Mouse (Mus musculus): ENCODE measurements around the gene Pacrg. TPM values are rescaled to one million over a fixed set of nuclear protein-coding genes. Genes with fewer than 3 reads are reported as not detected.

Gene Pacrg
- total and polyA plus RNA-seq, 3 experiments, result not detected

DNA sequence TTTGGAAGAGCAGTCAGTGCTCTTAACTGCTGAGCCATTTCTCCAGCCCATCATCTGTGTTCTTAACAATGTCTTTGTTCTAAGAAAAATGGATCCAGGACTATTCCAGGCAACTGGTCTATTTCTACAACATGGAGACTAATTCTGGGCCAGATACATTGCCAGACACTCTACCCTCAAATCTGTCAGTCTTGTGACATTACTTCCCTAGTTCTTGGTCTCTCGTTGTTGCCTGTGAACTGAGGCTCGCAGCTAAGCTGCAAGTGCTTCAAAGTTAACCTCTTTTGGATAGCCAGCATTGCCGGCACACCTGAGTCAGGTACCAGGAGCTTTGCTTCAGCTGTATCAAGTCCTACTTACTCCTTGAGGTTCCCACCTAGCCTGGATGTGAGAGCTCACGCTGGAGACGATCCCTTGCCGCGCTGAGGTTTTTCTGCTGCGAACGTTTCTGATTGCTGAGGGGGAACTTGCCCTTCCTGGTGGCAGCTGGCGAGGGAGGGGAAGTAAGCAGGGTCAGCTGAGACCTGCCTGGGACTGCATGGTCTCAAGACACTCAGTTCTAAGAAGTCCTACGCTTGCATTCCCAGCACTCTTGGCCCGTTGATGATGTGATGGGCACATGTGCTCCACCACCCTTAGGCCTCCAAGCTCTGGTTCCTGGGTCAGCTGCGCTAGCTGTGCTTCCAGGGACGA lies 447.6 kb downstream of the Pacrg start:
- TF ChIP-seq RCOR1 (IDR thresholded peaks at IDR 0.05; ENCODE audit: low read depth, low read length) (no peak), CHD2 (IDR thresholded peaks at IDR 0.05; ENCODE audit: low read length) (no peak), POLR2A (IDR thresholded peaks at IDR 0.05; ENCODE audit: control insufficient read depth in 1 of 2, insufficient read depth in 1 of 2, low read depth in 1 of 2, low read length in 2 of 2, poor library complexity in 1 of 2) (no peak), ELF1 (IDR thresholded peaks at IDR 0.05; ENCODE audit: low read depth, low read length) (no peak), ZKSCAN1 (IDR thresholded peaks at IDR 0.05; ENCODE audit: low read depth, low read length) (no peak)
- H3K27me3 ChIP-seq (ENCODE audit: control insufficient read depth in 1 of 2, insufficient read depth in 2 of 2, low read length in 2 of 2), result no peaks in the 10 kb centered on the region; a peak in 1 of 4 replicates
- DNase-seq (ENCODE audit: low read depth, low spot score), result no peak
- no peak overlapping the region for H3K9ac ChIP-seq (ENCODE audit: control insufficient read depth, low read depth, low read length, poor library complexity, severe bottlenecking)
- no peaks in the 10 kb centered on the region for H3K36me3 ChIP-seq (ENCODE audit: control insufficient read depth in 1 of 2, insufficient read depth in 2 of 2, low read length in 2 of 2)
- H3K4me3 ChIP-seq (ENCODE audit: control insufficient read depth in 1 of 2, insufficient read depth in 1 of 2, low read depth in 2 of 2, low read length in 2 of 2), result no peak overlapping the region
- no peaks in the 10 kb centered on the region for H3K9me3 ChIP-seq (replicated peaks; ENCODE audit: insufficient read depth, low read length)
- no peaks in the 10 kb centered on the region for H3K4me1 ChIP-seq (ENCODE audit: control insufficient read depth in 1 of 2, insufficient read depth in 2 of 2, low read length in 2 of 2)
- H3K27ac ChIP-seq (ENCODE audit: control insufficient read depth, low read depth, low read length), result no peak overlapping the region
- H3K79me2 ChIP-seq (ENCODE audit: control insufficient read depth, insufficient read depth, low read length, poor library complexity), result no peaks in the 10 kb centered on the region

DNA sequence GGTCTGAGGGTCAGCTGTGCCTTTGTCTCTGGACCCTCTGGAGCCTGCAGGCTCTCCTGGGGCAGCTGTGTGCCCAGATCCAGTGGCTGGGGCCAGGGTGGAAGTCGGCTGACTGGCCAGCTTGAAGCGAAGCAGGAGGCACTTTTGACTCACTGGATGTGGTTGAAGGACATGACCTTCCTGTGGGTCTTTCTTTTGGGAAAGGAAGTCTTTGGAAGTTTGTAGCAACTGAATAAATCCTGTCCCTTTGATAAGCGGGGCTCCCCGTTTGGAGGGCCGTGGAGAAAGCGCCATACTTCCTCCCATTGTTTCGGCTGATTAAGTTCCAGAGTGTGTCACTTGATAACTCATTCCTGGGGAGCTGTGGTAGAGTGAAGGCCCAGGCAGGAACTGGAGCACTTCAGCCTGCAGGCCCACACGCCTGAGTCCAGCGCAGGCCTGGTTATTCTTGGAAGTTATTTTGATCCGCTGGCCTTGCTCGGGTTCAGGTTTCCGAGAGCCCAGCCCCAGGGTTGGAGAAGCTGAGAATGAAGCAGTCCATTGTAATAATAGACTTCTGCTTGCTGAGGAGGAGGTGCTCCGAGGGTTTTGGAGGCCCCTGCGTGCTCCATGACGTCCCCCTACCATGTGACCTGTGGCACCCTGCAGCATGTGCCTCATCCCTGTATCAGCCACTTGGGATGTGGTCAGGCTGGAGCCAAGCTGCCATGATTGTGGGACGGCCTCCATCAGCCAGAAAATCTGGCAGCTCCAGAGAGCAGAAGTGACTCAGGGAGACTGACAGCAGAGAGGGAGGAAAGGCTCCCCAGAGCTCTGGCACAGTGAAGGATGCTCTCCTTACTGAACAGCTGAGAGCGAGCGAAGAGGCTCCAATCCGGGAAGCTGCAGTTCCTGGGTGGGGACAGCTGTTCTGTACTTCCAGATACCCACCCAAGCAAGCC lies 449.6 kb downstream of the Pacrg start:
- H3K36me3 ChIP-seq (ENCODE audit: control insufficient read depth in 1 of 2, insufficient read depth in 2 of 2, low read length in 2 of 2), result no peaks in the 10 kb centered on the region
- TF ChIP-seq MYB (IDR thresholded peaks at IDR 0.05; ENCODE audit: low read depth, low read length) (no peak), RAD21 (IDR thresholded peaks at IDR 0.05; ENCODE audit: low read depth, low read length) (no peak), MAFK (IDR thresholded peaks at IDR 0.05; ENCODE audit: borderline replicate concordance, low read depth, low read length) (no peak), KAT2A (conservative IDR thresholded peaks at IDR 0.05; ENCODE audit: low read depth, low read length) (no peak), USF2 (IDR thresholded peaks at IDR 0.05; ENCODE audit: borderline replicate concordance in 1 of 2, insufficient read depth in 1 of 2, low read depth in 1 of 2, low read length in 2 of 2) (no peak), POLR2A (IDR thresholded peaks at IDR 0.05; ENCODE audit: control insufficient read depth in 1 of 2, insufficient read depth in 1 of 2, low read depth in 1 of 2, low read length in 2 of 2, poor library complexity in 1 of 2) (no peak), NRF1 (IDR thresholded peaks at IDR 0.05; ENCODE audit: insufficient read depth, low read depth, low read length, poor library complexity, severe bottlenecking) (no peak), CHD2 (IDR thresholded peaks at IDR 0.05; ENCODE audit: low read length) (no peak), E2F4 (IDR thresholded peaks at IDR 0.05; ENCODE audit: borderline replicate concordance, low read depth, low read length) (no peak), USF1 (IDR thresholded peaks at IDR 0.05; ENCODE audit: low read depth, low read length) (no peak), POLR2AphosphoS5 (IDR thresholded peaks at IDR 0.05; ENCODE audit: borderline replicate concordance, low read depth, low read length) (no peak), CTCF (IDR thresholded peaks at IDR 0.05 in 2 of 3, conservative IDR thresholded peaks at IDR 0.05 in 1 of 3; ENCODE audit: control insufficient read depth in 1 of 3, insufficient read depth in 1 of 3, low read depth in 2 of 3, low read length in 3 of 3, poor library complexity in 1 of 3, severe bottlenecking in 1 of 3) (no peak), CHD1 (IDR thresholded peaks at IDR 0.05; ENCODE audit: low read depth, low read length) (no peak), MEF2A (IDR thresholded peaks at IDR 0.05; ENCODE audit: extremely low read depth, insufficient replicate concordance, low read depth, low read length, poor library complexity, severe bottlenecking) (no peak), ZMIZ1 (IDR thresholded peaks at IDR 0.05; ENCODE audit: low read depth, low read length) (no peak), MYC (IDR thresholded peaks at IDR 0.05; ENCODE audit: low read depth, low read length) (no peak)
- no peak for DNase-seq (ENCODE audit: low read depth, low spot score)
- no peaks in the 10 kb centered on the region for H3K4me1 ChIP-seq (ENCODE audit: control insufficient read depth in 1 of 2, insufficient read depth in 2 of 2, low read length in 2 of 2)
- no peaks in the 10 kb centered on the region; a peak in 1 of 4 replicates for H3K27me3 ChIP-seq (ENCODE audit: control insufficient read depth in 1 of 2, insufficient read depth in 2 of 2, low read length in 2 of 2)
- H3K27ac ChIP-seq (ENCODE audit: control insufficient read depth, low read depth, low read length), result no peak overlapping the region
- no peaks in the 10 kb centered on the region for H3K79me2 ChIP-seq (ENCODE audit: control insufficient read depth, insufficient read depth, low read length, poor library complexity)
- no peak overlapping the region for H3K9ac ChIP-seq (ENCODE audit: control insufficient read depth, low read depth, low read length, poor library complexity, severe bottlenecking)
- no peak overlapping the region for H3K4me3 ChIP-seq (ENCODE audit: control insufficient read depth in 1 of 2, insufficient read depth in 1 of 2, low read depth in 2 of 2, low read length in 2 of 2)
- H3K9me3 ChIP-seq (replicated peaks; ENCODE audit: insufficient read depth, low read length), result no peaks in the 10 kb centered on the region

All from MEL (cell line).